Mouse (Mus musculus): ENCODE results near the gene Kifc1.
"Not testable (repeated sequence)": the region's sequence is repeated elsewhere in the genome, so short reads cannot be mapped to it uniquely, and the experiment has no call there.

Kifc1 gene

DNA sequence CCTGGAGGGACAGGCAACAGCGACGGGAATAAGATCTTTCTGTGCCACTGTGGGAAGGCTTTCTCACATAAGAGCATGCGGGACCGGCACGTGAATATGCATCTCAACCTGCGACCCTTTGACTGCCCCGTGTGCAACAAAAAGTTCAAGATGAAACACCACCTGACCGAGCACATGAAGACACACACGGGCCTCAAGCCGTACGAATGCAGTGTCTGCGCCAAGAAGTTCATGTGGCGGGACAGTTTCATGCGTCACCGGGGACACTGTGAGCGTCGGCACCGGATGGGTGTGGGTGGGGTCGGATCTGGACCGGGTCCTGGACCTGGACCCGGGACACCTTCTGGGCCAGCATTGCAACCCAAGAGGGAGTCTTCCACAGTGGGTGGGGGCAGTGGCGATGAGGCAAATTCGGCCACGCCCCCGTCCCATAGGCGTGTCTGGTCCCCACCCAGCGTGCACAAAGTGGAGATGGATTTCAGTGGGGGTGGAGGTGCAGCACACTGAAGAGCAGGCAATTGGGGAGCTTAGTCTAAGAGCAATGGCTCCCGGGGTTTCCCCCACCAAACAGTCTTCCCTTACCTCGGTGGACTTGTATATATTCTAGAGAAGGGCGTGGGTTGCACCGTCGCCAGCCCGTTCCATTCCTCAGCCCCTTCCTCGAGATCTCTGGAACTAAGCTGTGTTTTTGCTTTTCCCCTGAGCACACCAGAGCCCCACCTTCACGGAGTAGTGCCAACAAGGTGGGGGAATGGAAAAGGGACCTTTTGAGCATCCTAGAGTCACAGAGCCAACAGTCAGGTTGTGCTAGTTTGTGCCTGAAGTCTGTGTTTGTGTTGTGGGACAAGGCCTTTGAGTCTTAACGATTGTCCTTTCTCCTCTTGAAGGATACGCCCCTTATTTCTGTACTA is 28.1 kb upstream of the Kifc1 start:
- peak in 1 of 2 experiments; percentile 38 for DNase-seq

DNA sequence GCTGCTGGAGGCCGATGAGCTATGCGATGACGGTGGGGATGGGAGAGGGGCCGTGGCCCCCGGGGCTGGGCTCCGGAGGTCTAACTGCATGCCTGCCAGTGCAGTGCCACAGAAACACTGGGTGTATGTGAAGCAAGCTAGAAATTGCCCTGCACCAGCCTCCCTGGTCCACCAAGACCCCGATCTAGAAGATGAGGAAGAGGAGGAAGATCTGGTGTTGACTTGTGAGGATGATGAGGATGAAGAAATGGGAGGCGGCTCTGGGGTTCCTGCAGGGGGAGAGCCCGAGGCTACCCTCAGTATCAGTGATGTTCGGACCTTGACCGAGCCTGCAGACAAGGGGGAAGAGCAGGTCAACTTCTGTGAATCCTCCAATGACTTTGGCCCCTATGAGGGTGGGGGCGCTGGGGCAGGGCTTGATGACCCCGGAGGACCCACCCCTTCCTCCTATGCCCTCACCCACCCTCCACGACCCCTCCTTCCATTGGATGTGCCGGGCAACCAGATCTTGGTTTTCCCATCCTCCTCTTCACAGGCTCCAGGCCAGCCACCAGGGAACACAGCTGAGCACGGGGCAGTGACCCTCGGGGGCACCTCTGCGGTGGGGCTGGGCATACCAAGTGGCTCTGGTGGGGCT is 27.3 kb upstream of the Kifc1 start:
- no peak for DNase-seq

DNA sequence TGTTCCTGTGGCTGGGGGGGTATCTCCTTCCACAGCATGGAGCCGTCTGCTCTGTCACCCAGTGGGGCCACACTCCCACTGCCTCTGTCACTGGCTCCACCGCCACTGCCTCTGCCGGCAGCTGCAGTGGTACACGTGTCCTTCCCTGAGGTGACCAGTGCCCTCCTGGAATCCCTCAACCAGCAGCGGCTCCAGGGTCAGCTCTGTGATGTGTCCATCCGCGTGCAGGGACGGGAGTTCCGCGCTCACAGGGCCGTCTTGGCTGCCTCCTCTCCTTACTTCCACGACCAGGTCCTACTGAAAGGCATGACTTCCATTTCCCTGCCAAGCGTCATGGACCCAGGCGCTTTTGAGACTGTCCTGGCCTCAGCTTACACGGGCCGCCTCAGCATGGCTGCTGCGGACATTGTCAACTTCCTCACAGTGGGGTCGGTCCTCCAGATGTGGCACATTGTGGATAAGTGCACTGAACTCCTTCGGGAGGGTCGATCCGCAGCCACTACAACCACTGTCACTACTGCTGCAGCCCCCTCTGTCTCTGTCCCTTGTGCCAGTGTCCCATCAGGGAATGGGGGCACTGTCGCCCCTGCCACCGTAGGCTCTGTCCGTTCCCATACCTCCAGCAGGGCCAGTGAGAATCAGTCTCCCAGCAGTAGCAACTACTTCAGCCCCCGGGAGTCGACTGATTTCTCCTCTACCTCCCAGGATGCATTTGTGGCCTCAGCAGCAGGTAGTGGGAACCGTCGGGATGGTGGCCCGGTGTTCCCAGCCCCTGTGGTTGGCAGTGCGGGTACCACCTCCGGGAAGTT is 26.6 kb upstream of the Kifc1 start:
- DNase-seq, result no peak

- DNase-seq, result no peak
These were observed 25.8 kb upstream of the Kifc1 start for GRCm38 (mm10) chr17:33916294-33916693.

DNA sequence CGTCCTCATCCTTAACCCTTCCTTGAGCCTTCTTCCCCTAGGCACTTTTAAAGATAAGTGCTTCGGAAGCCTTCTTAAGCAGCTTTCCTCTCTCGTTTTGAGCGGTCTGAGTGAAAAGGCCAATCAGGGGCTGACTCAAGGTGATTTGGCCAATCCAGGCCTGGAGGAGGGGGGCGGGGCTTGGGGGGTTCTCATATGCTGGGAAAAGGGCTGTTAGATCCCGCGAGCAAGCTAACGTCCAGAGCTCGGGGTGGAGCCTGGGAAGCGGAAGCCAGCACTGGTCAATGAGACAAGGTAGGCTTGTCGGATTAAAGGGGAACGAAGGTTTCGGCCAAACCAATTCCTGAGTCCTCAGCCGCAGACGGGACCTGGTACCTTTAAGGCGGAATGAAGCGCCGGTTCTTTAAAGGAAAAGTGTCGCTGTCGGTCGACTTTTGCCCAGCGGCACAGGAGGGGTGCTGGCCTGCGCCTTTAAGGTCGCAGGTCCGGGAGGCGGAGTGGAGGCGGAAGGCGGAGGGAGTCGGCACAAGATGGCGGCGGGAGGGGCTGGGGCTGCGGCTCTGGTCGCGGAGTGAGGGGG is 25.3 kb upstream of the Kifc1 start, which contains the start of the genes Tapbp and Zbtb22:
Gene Tapbp, plus strand, starts transcription at position 229 of the 580 bp plus-strand sequence.
Gene Zbtb22, plus strand, starts transcription at position 234 of the 580 bp plus-strand sequence.
- DNase-seq, result peak; percentile 98 to 99

- DNase-seq, result no peak
These were observed 24.5 kb upstream of the Kifc1 start for GRCm38 (mm10) chr17:33914969-33915391.

GRCm38 (mm10) chr17:33913905-33914304 is 23.4 kb upstream of the Kifc1 start:
- no peak for DNase-seq

DNA sequence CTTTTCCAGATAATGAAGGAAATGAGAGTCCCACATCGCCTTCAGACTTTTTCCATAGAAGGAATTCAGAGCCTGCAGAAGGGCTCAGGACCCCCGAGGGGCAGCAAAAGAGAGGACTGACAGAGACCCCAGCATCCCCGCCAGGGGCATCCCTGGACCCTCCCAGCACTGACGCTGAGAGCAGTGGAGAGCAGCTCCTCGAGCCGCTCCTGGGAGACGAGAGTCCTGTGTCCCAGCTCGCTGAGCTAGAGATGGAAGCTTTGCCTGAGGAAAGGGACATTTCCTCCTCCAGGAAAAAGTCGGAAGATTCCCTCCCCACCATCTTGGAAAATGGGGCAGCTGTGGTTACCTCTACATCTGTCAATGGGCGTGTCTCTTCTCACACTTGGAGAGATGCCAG is 22.8 kb upstream of the Kifc1 start:
- DNase-seq, result no peak

GRCm38 (mm10) chr17:33911813-33912414 is 21.5 kb upstream of the Kifc1 start:
- DNase-seq, result peak in 1 of 2 experiments; percentile 53

GRCm38 (mm10) chr17:33911052-33911812 is 20.8 kb upstream of the Kifc1 start:
- no peak for DNase-seq

DNA sequence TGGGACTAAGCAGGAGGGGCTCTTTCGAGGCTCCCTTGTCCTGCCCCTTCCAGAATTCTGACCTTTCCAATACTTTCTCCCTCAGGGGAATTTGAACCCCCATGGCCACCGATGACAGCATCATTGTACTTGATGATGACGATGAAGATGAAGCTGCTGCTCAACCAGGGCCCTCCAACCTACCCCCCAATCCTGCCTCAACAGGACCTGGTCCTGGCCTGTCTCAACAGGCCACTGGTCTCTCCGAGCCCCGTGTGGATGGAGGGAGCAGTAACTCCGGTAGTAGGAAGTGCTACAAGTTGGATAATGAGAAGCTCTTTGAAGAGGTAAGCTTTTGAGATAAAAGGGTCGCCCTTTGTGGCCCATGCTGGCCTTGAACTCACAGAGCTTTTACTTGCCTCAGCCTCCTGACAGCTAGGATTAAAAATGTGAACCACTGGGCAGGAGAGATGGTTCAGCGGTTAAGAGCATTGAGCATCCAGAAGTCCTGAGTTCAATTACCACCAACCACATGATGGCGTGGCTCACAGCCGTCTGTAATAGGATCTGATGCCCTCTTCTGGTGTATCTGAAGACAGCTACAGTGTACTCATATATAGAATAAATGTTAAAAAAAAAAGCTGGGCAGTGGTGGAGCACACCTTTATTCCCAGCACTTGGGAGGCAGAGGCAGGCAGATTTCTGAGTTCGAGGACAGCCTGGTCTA is 20.0 kb upstream of the Kifc1 start:
- DNase-seq, result no peak

GRCm38 (mm10) chr17:33909869-33910250 is 19.4 kb upstream of the Kifc1 start:
- peak in 1 of 2 experiments; percentile 57 for DNase-seq

GRCm38 (mm10) chr17:33909077-33909868 is 18.8 kb upstream of the Kifc1 start, which contains the start of gene Daxx:
Gene Daxx (plus strand): TSS chr17:33909414.
- peak; percentile 99 for DNase-seq

DNA sequence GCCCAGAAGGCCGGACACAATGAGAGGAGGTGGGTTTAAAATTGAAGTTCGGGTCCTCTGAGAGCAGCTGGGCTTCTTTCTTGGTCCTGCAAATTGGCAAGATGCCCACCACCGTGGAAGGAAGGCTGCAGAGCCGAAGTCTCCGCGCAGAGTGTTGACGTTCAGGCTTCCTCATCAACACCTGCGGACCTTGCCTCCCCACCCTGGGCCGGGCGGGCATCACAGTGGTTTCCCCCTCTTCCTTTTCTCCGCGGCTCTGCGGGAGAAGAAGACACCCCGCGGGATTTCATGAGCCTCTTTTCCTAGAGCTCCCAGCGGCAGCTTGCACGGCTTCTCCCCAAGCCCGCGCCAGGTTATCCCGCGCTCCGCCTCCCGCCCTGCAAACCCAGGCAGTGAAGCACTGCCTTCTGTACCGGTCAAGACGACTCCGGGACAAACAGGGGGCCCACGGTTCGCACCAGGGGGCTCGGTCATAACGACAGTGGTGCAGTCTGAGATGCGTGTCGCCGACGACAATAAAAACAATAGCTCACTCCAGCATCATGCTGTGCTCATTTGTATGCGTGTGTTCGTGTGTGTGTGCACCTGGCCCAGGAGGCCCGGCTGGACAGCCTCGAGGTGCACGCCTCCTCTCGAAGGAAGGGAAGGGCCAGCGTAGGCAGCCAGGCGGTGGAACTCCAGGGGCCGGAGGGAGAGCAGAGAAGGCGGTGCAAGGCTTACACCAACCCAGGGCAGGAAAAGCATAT is 18.0 kb upstream of the Kifc1 start:
- peak in 1 of 2 experiments; percentile 49 for DNase-seq

GRCm38 (mm10) chr17:33904835-33905234 is 14.4 kb upstream of the Kifc1 start, which contains the start of gene Platr17:
Gene Platr17 (plus strand): TSS chr17:33905135.
- not testable (repeated sequence) for DNase-seq

GRCm38 (mm10) chr17:33903911-33904651 is 13.6 kb upstream of the Kifc1 start:
- DNase-seq, result not testable (repeated sequence)

- no peak for DNase-seq
These were observed 12.0 kb upstream of the Kifc1 start for GRCm38 (mm10) chr17:33902491-33902890.

GRCm38 (mm10) chr17:33902079-33902478 is 11.6 kb upstream of the Kifc1 start:
- DNase-seq, result no peak

Measured in kidney, adult 8-10 months (tissue).